ENCODE assay signal across 13 mouse cellular contexts in genomic region chr4:66586647-66587046, GRCm38 (mm10).
"Had no signal": no experiment of that assay in that cellular context is flagged by ENCODE, and none has a peak within 500 bp of the region (broad histone marks: within the 10 kb centered on the region; RNA-seq: fewer than 3 reads in every experiment).

No protein-coding gene starts in this region.

- H3K4me1 ChIP-seq: limb, embryonic 12.5 days; liver, embryonic 13.5 days; lung, embryonic 15.5 days; megakaryocyte, embryonic 14.5 days had no signal

- H3K9me3 ChIP-seq: limb, embryonic 12.5 days; liver, embryonic 13.5 days; lung, embryonic 15.5 days; megakaryocyte, embryonic 14.5 days had no signal

- H3K4me3 ChIP-seq: limb, embryonic 12.5 days; liver, embryonic 13.5 days; lung, embryonic 15.5 days; megakaryocyte, embryonic 14.5 days had no signal

- DNase-seq: kidney, adult 9 months; kidney, postnatal 36 days; liver; liver, embryonic 13.5 days; liver, postnatal 0 days; lung, postnatal 14 days; right cerebral cortex, postnatal 25 days; thymus, postnatal 36 days had no signal

- H3K4me2 ChIP-seq: limb, embryonic 12.5 days; liver, embryonic 13.5 days; lung, embryonic 15.5 days had no signal

- ATAC-seq: liver, postnatal 0 days had no signal

- H3K36me3 ChIP-seq: limb, embryonic 12.5 days; liver, embryonic 13.5 days; lung, embryonic 15.5 days had no signal

- H3K27ac ChIP-seq: kidney, postnatal 0 days; limb, embryonic 12.5 days; liver, embryonic 13.5 days; lung, embryonic 15.5 days; macrophage had no signal

- H3K9ac ChIP-seq: limb, embryonic 12.5 days; liver, embryonic 13.5 days; liver, postnatal 0 days; lung, embryonic 15.5 days had no signal

- H3K27me3 ChIP-seq: limb, embryonic 12.5 days; liver, embryonic 13.5 days; lung, embryonic 15.5 days; megakaryocyte, embryonic 14.5 days had no signal
